Mouse (Mus musculus): ENCODE data around the gene Rimbp3. TPM values are rescaled to one million over a fixed set of nuclear protein-coding genes. Genes with fewer than 3 reads are reported as not detected.
A peak's percentile ranks its signal among the peaks of the same experiment; 100 is the strongest.

Gene Rimbp3
- polyA plus RNA-seq, 1 experiment = 0.05 TPM

DNA sequence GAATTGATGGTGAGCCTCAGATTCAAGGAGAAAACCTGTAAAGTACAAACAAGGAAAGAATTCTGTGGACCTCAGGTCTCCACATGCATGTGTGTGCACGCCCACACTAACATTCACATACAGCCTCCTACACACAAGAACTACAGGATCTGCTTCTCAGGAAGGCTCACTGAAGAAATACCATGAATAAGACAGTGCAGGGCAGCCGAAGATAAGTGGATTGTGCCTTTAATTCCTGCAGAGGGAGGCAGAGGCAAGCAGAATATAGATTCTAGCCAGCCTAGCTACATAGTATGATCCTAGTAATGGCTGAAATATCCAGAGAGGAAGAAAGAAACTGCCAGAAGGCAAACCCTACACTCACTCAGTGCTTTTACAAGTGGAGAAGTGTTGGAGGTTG lies 6.4 kb upstream of the Rimbp3 start:
- Histone ChIP-seq H3K4me3 (ENCODE audit: insufficient read depth, low read depth, low read length) (no peak overlapping the region), H3K27ac (ENCODE audit: insufficient read depth, low read depth, low read length) (no peak overlapping the region), H3K4me1 (ENCODE audit: control insufficient read depth, insufficient read depth, low read length) (peaks cover 11% of the 10 kb centered on the region; the same call in 1 of the 2 replicates), H3K27me3 (replicated peaks; ENCODE audit: control insufficient read depth, insufficient read depth, low read length) (no peaks in the 10 kb centered on the region), H3K36me3 (ENCODE audit: control insufficient read depth, insufficient read depth, low read length) (no peaks in the 10 kb centered on the region)
- no peak for DNase-seq
- WGBS = 41% methylated on average over 2 of the region's 2 CpGs
- TF ChIP-seq CTCF (conservative IDR thresholded peaks at IDR 0.05; ENCODE audit: insufficient read depth, insufficient read length, low read depth, low read length) = no peak
- no peak for TF ChIP-seq POLR2A (IDR thresholded peaks at IDR 0.05; ENCODE audit: low read depth, low read length)

- DNase-seq = no peak
- 100% methylated on average over 1 of the region's 1 CpGs for WGBS
- Histone ChIP-seq H3K36me3 (ENCODE audit: control insufficient read depth, insufficient read depth, low read length) (no peaks in the 10 kb centered on the region), H3K27ac (ENCODE audit: insufficient read depth, low read depth, low read length) (no peak within 1 kb of the TSS), H3K4me3 (ENCODE audit: insufficient read depth, low read depth, low read length) (peak within 1 kb of the TSS; percentile 70), H3K4me1 (ENCODE audit: control insufficient read depth, insufficient read depth, low read length) (peaks cover 11% of the 10 kb centered on the region; the same call in 1 of the 2 replicates), H3K27me3 (replicated peaks; ENCODE audit: control insufficient read depth, insufficient read depth, low read length) (no peaks in the 10 kb centered on the region)
- TF ChIP-seq CTCF (conservative IDR thresholded peaks at IDR 0.05; ENCODE audit: insufficient read depth, insufficient read length, low read depth, low read length) (no peak), POLR2A (IDR thresholded peaks at IDR 0.05; ENCODE audit: low read depth, low read length) (no peak)
Measured at GRCm38 (mm10) chr16:17202549-17202948, 5.9 kb upstream of the Rimbp3 start, which contains the start of gene Ube2l3. Gene Ube2l3 (minus strand): TSS chr16:17202649.

GRCm38 (mm10) chr16:17204990-17205389 lies 3.4 kb upstream of the Rimbp3 start:
- H3K36me3 ChIP-seq (ENCODE audit: control insufficient read depth, insufficient read depth, low read length) = no peaks in the 10 kb centered on the region
- H3K27me3 ChIP-seq (replicated peaks; ENCODE audit: control insufficient read depth, insufficient read depth, low read length) = no peaks in the 10 kb centered on the region
- WGBS = 4% methylated on average over 6 of the region's 6 CpGs
- H3K27ac ChIP-seq (ENCODE audit: insufficient read depth, low read depth, low read length) = no peak overlapping the region
- TF ChIP-seq CTCF (conservative IDR thresholded peaks at IDR 0.05; ENCODE audit: insufficient read depth, insufficient read length, low read depth, low read length) (peak; percentile 55), POLR2A (IDR thresholded peaks at IDR 0.05; ENCODE audit: low read depth, low read length) (no peak)
- H3K4me1 ChIP-seq (ENCODE audit: control insufficient read depth, insufficient read depth, low read length) = peaks cover 11% of the 10 kb centered on the region; the same call in 1 of the 2 replicates
- DNase-seq = peak; percentile 60
- H3K4me3 ChIP-seq (ENCODE audit: insufficient read depth, low read depth, low read length) = no peak overlapping the region

- TF ChIP-seq CTCF (conservative IDR thresholded peaks at IDR 0.05; ENCODE audit: insufficient read depth, insufficient read length, low read depth, low read length) (no peak), POLR2A (IDR thresholded peaks at IDR 0.05; ENCODE audit: low read depth, low read length) (no peak)
- no peak for DNase-seq
- under 1% methylated on average over 37 of the region's 37 CpGs for WGBS
Measured at GRCm38 (mm10) chr16:17209404-17209960, 1.1 kb downstream of the Rimbp3 start.

DNA sequence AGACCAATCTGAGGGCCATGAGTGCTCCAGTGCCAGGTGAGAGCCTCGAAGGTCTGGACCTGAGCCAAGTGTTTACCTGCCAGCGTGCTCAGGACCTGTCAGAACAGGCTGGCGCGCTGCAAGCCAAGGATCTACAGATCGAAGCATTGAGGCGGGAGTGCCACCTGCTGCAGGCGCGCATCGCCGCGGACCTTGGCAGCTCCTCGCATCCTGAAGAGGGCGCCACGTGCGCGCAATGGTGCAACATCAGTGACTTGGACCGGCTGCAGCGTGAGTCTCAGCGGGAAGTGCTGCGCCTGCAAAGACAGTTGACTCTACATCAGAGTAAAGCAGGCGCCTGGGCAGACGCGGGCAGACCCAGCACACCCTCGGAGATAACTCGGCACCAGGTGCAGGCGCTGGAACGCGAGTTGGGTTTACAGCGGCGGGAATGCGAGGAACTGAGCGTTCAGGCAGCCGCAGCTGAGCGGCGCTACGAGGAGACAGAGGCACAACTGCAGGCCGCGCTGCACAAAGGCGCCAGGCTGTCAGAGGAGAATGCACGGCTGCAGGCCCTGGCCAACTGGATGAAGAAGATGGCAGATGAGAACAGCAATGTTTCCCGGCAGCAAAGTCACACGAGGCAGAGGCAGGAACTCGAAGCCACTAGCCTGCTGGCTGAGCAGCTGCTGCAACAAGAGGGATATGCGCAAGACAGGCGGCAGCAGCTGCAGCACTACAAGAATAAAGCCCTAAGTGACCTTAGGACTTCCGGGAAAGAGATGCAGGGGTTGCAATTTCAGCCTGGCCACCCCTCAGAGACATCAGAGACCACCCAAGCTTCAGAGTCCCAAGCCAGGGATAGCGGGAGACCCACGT lies 1.8 kb downstream of the Rimbp3 start:
- TF ChIP-seq POLR2A (IDR thresholded peaks at IDR 0.05; ENCODE audit: low read depth, low read length) (no peak), CTCF (conservative IDR thresholded peaks at IDR 0.05; ENCODE audit: insufficient read depth, insufficient read length, low read depth, low read length) (peak; percentile 95)
- Histone ChIP-seq H3K36me3 (ENCODE audit: control insufficient read depth, insufficient read depth, low read length) (no peaks in the 10 kb centered on the region), H3K27me3 (replicated peaks; ENCODE audit: control insufficient read depth, insufficient read depth, low read length) (no peaks in the 10 kb centered on the region), H3K27ac (ENCODE audit: insufficient read depth, low read depth, low read length) (no peak overlapping the region), H3K4me3 (ENCODE audit: insufficient read depth, low read depth, low read length) (peak overlapping the region; percentile 61), H3K4me1 (ENCODE audit: control insufficient read depth, insufficient read depth, low read length) (peaks cover 6% of the 10 kb centered on the region; the same call in 1 of the 2 replicates)
- 9% methylated on average over 48 of the region's 48 CpGs for WGBS
- DNase-seq = peak; percentile 94

More at GRCm38 (mm10) chr16:17209404-17209960, 1.1 kb downstream of the Rimbp3 start:
- Histone ChIP-seq H3K4me3 (ENCODE audit: insufficient read depth, low read depth, low read length) (peak overlapping the region; percentile 61), H3K27me3 (replicated peaks; ENCODE audit: control insufficient read depth, insufficient read depth, low read length) (no peaks in the 10 kb centered on the region), H3K27ac (ENCODE audit: insufficient read depth, low read depth, low read length) (no peak overlapping the region), H3K4me1 (ENCODE audit: control insufficient read depth, insufficient read depth, low read length) (peaks cover 6% of the 10 kb centered on the region; the same call in 1 of the 2 replicates), H3K36me3 (ENCODE audit: control insufficient read depth, insufficient read depth, low read length) (no peaks in the 10 kb centered on the region)

GRCm38 (mm10) chr16:17216934-17217633 lies 8.7 kb downstream of the Rimbp3 start:
- WGBS = 58% methylated on average over 8 of the region's 8 CpGs
- Histone ChIP-seq H3K27me3 (replicated peaks; ENCODE audit: control insufficient read depth, insufficient read depth, low read length) (no peaks in the 10 kb centered on the region), H3K36me3 (ENCODE audit: control insufficient read depth, insufficient read depth, low read length) (no peaks in the 10 kb centered on the region), H3K4me3 (ENCODE audit: insufficient read depth, low read depth, low read length) (no peak overlapping the region), H3K27ac (ENCODE audit: insufficient read depth, low read depth, low read length) (no peak overlapping the region), H3K4me1 (ENCODE audit: control insufficient read depth, insufficient read depth, low read length) (no peaks in the 10 kb centered on the region)
- TF ChIP-seq CTCF (conservative IDR thresholded peaks at IDR 0.05; ENCODE audit: insufficient read depth, insufficient read length, low read depth, low read length) (no peak), POLR2A (IDR thresholded peaks at IDR 0.05; ENCODE audit: low read depth, low read length) (no peak)
- no peak for DNase-seq

All from kidney, adult 2 months (tissue).